Mouse (Mus musculus) lung, adult 2 months (tissue): ENCODE results near the gene Bex1.
A peak's percentile ranks its signal among the peaks of the same experiment; 100 is the strongest.

ENCODE experiments used
- CTCF ChIP-seq: fragments of 200-500 bp; IDR thresholded peaks from 2 replicates; pipeline ENCODE4 v1.5.1; 2011; ENCODE audit warnings: mild to moderate bottlenecking, low read length, control low read depth; ENCODE audit not compliant: insufficient read depth
- POLR2A ChIP-seq: fragments of 200-500 bp; IDR thresholded peaks from 2 replicates; pipeline ENCODE4 v1.6.1; 2011; ENCODE audit warnings: low read depth, mild to moderate bottlenecking, control low read depth, low read length, borderline replicate concordance; ENCODE audit errors: extremely low read depth

GRCm38 (mm10) chrX:136172118-136172551 is 43.2 kb downstream of the Bex1 start, which contains the start of gene Tceal8:
- TF ChIP-seq CTCF (no peak), POLR2A (peak; percentile 87; the same call in 1 of the 2 replicates)
